Mouse (Mus musculus) megakaryocyte-erythroid progenitor cell, adult 5-6 weeks (primary cell): ENCODE data around the gene Vim. TPM values are rescaled to one million over a fixed set of nuclear protein-coding genes. Genes with fewer than 3 reads are reported as not detected.

ENCODE experiments used
- ATAC-seq: replicated peaks from 2 replicates; pipeline ENCODE4 v1.8.0; 2016; ENCODE audit warnings: mild to moderate bottlenecking, inconsistent platforms; ENCODE audit not compliant: severe bottlenecking, poor library complexity, low FRiP score, low TSS enrichment
- total RNA-seq, 2 experiments: library from RNA; stranded (forward) in 1 of 2; stranded (reverse) in 1 of 2; fragments of 200-1000, 215-1000 nt in 1 of 2; fragments of >200 nt in 1 of 2; fragmentation: Nextera tagmentation in 1 of 2; gene quantifications; 2 replicates each; pipeline ENCODE4 v1.2.3; 2014 to 2017

Gene Vim
- 92.3 and 119 TPM in 2 replicates for total RNA-seq (2014; fragmentation: Nextera tagmentation)
- 214 and 318 TPM in 2 replicates for total RNA-seq (2017)

DNA sequence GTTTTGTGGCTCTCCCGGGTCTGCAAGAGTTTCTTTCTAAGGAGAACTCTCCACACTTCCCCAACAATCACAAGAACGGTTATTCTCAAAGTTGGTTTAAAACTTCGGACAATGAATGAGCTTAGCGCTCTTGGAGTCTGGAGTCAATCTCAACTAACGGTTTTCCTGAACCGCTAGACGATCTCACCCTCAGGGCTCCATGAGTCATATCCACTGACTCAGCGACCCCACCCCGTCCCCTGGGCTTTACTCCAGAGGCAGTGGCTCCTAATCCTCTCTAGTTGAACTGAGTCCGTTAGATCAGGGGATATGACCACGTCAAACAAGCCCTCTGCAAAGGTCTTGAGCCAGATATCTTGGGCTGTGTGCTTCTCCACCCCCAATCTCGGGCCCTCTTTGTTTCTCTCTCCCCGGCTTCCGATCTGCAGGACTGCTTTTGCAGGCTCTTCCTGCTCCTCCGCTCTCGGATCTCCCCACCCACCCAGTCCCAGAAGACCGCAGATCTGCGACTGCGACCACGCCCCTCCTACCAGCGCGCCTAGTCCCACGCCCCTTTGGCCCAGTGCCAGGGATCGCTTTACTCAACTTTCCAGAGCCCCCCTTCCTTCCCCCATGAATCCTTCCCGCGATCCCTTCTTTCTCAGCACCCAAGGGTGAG is at the start of gene Vim:
Gene Vim, plus strand, starts transcription at position 520 of the 658 bp plus-strand sequence.
- peak; percentile 69 for ATAC-seq

GRCm38 (mm10) chr2:13526205-13526604 is 47.5 kb upstream of the Vim start:
- no peak for ATAC-seq

- ATAC-seq = no peak
Measured at GRCm38 (mm10) chr2:13527125-13527524, 46.6 kb upstream of the Vim start.

DNA sequence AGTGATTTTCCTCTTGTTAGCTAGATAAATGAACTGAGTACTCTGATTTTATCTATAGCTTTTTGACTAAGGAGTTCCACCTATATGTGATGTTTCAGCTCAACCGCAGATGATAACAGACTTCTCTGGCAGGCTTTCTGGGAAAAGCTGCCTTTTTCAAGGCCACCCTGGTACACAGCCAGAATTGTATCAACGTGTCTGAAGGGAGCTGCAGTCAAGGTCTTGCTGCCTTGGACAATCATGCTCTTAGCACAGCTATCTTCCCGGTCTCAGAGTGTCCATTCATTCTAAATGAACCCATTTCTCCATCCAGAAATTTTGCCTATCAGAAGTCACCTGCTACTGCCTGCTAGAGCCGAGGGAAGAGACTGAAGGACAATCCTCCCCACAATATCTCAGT is 46.2 kb upstream of the Vim start:
- no peak for ATAC-seq

- ATAC-seq = peak; percentile 79
Measured at GRCm38 (mm10) chr2:13529253-13529933, 44.3 kb upstream of the Vim start.

GRCm38 (mm10) chr2:13530639-13531038 is 43.1 kb upstream of the Vim start:
- ATAC-seq = no peak

DNA sequence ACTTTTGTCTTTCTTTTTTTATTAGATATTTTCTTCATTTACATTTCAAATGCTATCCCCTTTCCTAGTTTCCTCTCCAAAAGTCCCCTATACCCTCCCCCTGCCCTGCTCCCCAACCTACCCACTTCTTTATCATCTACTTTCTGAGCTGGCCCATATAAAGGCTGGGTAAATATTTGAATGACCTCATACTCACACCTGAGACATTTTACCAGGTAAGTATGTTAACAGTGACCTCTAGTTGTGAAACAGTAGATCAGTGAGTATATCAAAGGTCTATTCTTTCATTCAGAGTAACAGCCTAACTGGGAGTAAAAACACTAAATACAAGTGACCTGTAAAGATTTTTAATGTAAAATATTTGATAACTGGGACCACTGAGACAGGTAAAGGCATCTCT is 37.0 kb upstream of the Vim start:
- no peak for ATAC-seq

- peak; percentile 69 for ATAC-seq
Measured at GRCm38 (mm10) chr2:13537733-13538132, 36.0 kb upstream of the Vim start.

GRCm38 (mm10) chr2:13538258-13538657 is 35.5 kb upstream of the Vim start:
- no peak for ATAC-seq

GRCm38 (mm10) chr2:13538704-13539377 is 34.9 kb upstream of the Vim start:
- peak; percentile 68 for ATAC-seq

DNA sequence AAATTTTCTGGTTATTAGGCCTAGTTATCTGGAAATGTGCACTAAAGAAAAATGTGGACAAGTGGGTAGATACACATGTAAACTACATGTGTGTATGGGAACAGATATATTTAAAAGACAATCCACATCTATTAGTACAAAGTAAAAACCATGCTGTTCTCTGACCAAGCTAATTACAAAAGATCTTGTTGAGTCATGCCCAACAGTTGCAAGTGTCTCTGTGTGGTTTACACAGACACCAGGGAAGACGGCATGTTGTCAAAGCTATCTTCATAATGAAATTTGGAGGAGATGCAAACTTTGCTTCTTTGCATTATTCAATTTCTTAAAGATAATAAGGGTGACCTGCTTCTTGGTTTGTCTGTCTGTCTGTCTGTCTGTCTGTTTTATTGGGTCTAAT is 33.9 kb upstream of the Vim start:
- ATAC-seq = no peak

GRCm38 (mm10) chr2:13543519-13544124 is 30.1 kb upstream of the Vim start:
- peak; percentile 9; the same call in 1 of the 2 replicates for ATAC-seq

DNA sequence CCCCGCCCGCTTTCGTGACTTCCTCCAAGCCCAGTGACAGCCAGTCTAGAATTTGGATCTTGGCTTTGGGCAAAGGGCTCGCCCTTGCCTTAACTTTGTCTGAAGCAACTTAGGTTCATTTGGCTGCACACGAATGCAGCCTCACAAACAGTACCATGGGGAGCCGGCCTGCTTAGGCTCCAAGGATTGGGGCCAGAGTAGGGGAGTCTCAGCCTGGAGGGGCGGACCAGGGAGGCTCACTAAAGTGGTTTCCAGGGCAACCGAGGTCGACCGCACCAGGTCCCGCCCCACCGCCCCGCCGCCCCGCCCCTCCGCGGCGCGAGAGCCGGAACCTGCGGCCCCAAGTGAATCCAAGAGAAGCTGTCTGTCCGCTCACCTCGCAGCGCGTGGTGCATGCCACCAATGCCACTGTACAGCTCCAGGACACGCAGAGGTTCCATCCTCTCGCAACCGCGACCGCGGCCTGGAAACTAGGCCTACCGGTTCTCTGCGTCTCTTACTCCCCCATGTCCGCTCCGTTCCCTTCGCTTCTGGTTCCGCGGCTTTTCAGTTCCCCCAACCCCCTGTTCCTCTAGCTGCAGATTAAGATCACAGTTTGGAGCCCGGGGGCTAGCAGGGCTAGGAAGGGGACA is 29.4 kb upstream of the Vim start, which contains the start of gene Trdmt1:
Gene Trdmt1, minus strand, starts transcription at position 476 of the 632 bp plus-strand sequence.
- peak; percentile 96 for ATAC-seq

- ATAC-seq = no peak
Measured at GRCm38 (mm10) chr2:13548749-13549148, 25.0 kb upstream of the Vim start.

DNA sequence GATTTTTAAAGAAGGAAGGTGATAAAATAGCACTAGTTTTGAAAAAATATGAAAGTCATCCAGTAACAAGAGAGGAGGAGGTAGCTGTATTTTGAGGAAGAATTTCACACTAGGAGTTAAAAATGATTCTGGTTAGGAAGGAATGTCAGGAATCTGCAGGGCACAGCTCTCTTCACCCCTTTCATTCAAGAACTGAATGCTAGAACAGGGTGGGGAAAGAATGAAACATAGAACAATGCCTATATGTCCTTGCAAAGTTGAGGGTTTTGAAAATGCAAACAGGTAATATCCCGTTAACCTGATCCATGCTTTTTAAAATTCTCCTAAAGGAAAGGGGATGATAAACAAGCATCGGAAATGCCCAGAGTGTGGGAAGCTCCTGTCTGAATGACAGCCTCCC is 19.8 kb upstream of the Vim start:
- no peak for ATAC-seq

- no peak for ATAC-seq
Measured at GRCm38 (mm10) chr2:13556239-13556638, 17.5 kb upstream of the Vim start.

GRCm38 (mm10) chr2:13557145-13558030 is 16.3 kb upstream of the Vim start:
- no peak for ATAC-seq

DNA sequence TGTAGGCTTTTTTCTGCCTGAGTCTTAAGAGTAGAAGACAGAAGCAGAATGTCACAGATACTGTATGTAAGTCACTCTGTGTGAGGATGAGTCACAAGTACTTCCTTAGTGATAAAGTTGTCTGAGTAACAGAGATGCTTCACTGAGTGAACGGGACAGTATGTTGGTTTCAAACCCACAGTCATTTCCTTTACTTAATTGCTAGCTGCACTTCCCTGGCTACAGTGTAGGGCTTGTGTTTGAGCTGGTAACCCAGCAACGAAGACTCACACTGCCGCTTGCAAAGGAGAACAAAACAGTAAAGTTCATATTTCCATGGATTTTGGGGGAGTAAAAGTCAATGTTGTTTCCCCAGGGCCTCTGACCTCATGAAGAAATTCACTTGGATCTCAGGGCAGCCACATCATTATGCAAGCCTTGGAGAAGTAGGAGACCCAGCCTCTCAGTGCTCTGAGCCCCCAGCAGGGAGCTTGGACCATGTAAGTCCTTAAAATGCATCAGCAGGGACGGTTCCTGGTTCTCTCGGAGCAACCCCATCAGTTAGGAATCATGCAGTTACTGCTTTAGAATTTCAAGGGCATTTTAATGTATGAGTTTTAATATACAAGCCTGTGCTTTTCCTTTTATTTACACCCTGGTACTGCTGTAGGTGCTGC is 15.0 kb upstream of the Vim start:
- ATAC-seq = peak; percentile 84
